Mouse (Mus musculus): Measurements from ENCODE around the gene Mpped2. TPM values are rescaled to one million over a fixed set of nuclear protein-coding genes. Genes with fewer than 3 reads are reported as not detected.

Gene Mpped2
- polyA plus RNA-seq, 1 experiment = not detected

DNA sequence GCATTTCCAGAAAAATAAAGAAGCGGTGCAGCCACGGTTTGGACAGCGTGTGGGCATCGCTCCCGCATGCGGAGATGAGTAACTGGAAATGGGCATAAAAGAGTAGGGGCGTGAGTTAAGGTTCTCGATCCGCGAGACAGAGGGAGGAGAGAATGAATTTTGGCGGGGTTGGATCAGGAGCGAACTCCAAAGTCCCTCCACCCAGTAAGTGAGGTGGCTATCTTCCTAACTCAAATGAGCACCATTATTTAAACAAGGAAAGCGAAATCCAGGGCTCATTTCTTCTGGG lies 2.6 kb downstream of the Mpped2 start:
- H3K4me3 ChIP-seq = no peak overlapping the region
- peaks cover 11% of the 10 kb centered on the region for H3K27me3 ChIP-seq (ENCODE audit: control insufficient read depth, insufficient read depth, insufficient read length)
- H3K4me2 ChIP-seq (ENCODE audit: low read depth) = no peak overlapping the region
- H3K79me2 ChIP-seq (ENCODE audit: control insufficient read depth, insufficient read depth) = no peaks in the 10 kb centered on the region
- no peaks in the 10 kb centered on the region for H3K36me3 ChIP-seq (ENCODE audit: control insufficient read depth, insufficient read depth)
- TF ChIP-seq POLR2A (IDR thresholded peaks at IDR 0.05; ENCODE audit: insufficient read length, low read depth) = no peak
- TF ChIP-seq POLR2AphosphoS2 (IDR thresholded peaks at IDR 0.05; ENCODE audit: insufficient read length, low read depth) = no peak
- no peak for TF ChIP-seq TCF12 (IDR thresholded peaks at IDR 0.05; ENCODE audit: insufficient read depth, poor library complexity, severe bottlenecking)
- TF ChIP-seq SRF (IDR thresholded peaks at IDR 0.05; ENCODE audit: control insufficient read depth, insufficient read length, low read depth) = no peak
- TF ChIP-seq MYOD1 (IDR thresholded peaks at IDR 0.05; ENCODE audit: control insufficient read depth in 1 of 3, insufficient read length in 2 of 3, low read depth in 2 of 3) = no peak
- TF ChIP-seq REST (IDR thresholded peaks at IDR 0.05; ENCODE audit: insufficient read depth, insufficient read length) = no peak
- TF ChIP-seq USF1 (IDR thresholded peaks at IDR 0.05; ENCODE audit: low read depth) = no peak
- no peak for TF ChIP-seq MYOG (IDR thresholded peaks at IDR 0.05; ENCODE audit: control insufficient read depth in 1 of 3, insufficient read depth in 1 of 3, insufficient read length in 2 of 3, low read depth in 2 of 3)
- no peak for TF ChIP-seq MAX (IDR thresholded peaks at IDR 0.05; ENCODE audit: low read depth)
- no peak for TF ChIP-seq E2F4 (IDR thresholded peaks at IDR 0.05; ENCODE audit: insufficient read depth)
- no peak for TF ChIP-seq CEBPB (IDR thresholded peaks at IDR 0.05; ENCODE audit: insufficient read depth, poor library complexity, severe bottlenecking)
- TF ChIP-seq TCF3 (IDR thresholded peaks at IDR 0.05; ENCODE audit: insufficient read length, low read depth) = no peak
- no peak overlapping the region for H3ac ChIP-seq (ENCODE audit: control insufficient read depth, insufficient read length)

DNA sequence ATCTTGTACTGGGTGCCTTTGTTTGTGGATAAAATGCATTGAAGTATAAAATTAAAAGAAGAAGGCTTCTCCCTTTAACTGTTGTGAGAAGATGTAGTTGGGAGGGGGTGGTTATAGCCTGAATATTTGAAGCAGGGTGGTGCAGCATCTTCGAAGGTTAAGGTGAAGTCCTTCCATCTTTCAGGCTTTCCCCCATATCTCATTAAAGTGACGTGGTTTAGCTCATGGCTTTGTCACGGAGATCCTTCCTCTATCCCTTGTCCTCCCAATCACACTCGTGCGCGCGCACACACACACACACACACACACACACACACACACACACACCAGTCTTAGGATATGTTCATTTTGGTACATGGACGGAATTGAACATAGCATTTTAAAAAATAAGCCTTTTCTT lies 3.3 kb downstream of the Mpped2 start:
- no peak overlapping the region for H3K4me3 ChIP-seq
- H3K4me2 ChIP-seq (ENCODE audit: low read depth) = no peak overlapping the region
- no peaks in the 10 kb centered on the region for H3K36me3 ChIP-seq (ENCODE audit: control insufficient read depth, insufficient read depth)
- no peak overlapping the region for H3ac ChIP-seq (ENCODE audit: control insufficient read depth, insufficient read length)
- no peak for TF ChIP-seq CEBPB (IDR thresholded peaks at IDR 0.05; ENCODE audit: insufficient read depth, poor library complexity, severe bottlenecking)
- no peak for TF ChIP-seq TCF3 (IDR thresholded peaks at IDR 0.05; ENCODE audit: insufficient read length, low read depth)
- TF ChIP-seq POLR2A (IDR thresholded peaks at IDR 0.05; ENCODE audit: insufficient read length, low read depth) = no peak
- TF ChIP-seq POLR2AphosphoS2 (IDR thresholded peaks at IDR 0.05; ENCODE audit: insufficient read length, low read depth) = no peak
- peaks cover 11% of the 10 kb centered on the region for H3K27me3 ChIP-seq (ENCODE audit: control insufficient read depth, insufficient read depth, insufficient read length)
- no peaks in the 10 kb centered on the region for H3K79me2 ChIP-seq (ENCODE audit: control insufficient read depth, insufficient read depth)

DNA sequence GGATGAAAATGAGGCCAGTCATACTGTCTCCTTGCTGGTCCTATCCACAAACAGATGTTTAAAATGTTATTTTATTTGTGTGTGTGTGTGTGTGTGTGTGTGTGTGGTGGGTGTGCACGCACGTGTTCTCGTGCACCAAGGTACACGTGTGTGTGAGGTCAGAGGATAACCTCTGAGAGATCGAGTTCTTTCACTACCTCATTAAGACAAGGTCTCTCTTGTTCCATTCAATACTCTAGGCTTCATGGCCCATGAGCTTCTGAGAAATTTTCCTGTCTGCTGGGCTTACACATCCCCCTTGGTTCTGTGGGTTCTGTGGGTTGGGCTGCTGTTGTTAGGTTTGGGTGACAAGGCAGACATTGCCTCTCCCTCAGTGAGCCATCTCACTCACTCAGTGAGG lies 12.6 kb downstream of the Mpped2 start:
- TF ChIP-seq MAX (IDR thresholded peaks at IDR 0.05; ENCODE audit: low read depth) (no peak), MYOG (IDR thresholded peaks at IDR 0.05; ENCODE audit: control insufficient read depth in 1 of 3, insufficient read depth in 1 of 3, insufficient read length in 2 of 3, low read depth in 2 of 3) (no peak), REST (IDR thresholded peaks at IDR 0.05; ENCODE audit: insufficient read depth, insufficient read length) (no peak), CEBPB (IDR thresholded peaks at IDR 0.05; ENCODE audit: insufficient read depth, poor library complexity, severe bottlenecking) (no peak), TCF12 (IDR thresholded peaks at IDR 0.05; ENCODE audit: insufficient read depth, poor library complexity, severe bottlenecking) (no peak), SRF (IDR thresholded peaks at IDR 0.05; ENCODE audit: control insufficient read depth, insufficient read length, low read depth) (no peak), USF1 (IDR thresholded peaks at IDR 0.05; ENCODE audit: low read depth) (no peak), TCF3 (IDR thresholded peaks at IDR 0.05; ENCODE audit: insufficient read length, low read depth) (no peak), E2F4 (IDR thresholded peaks at IDR 0.05; ENCODE audit: insufficient read depth) (no peak), POLR2AphosphoS2 (IDR thresholded peaks at IDR 0.05; ENCODE audit: insufficient read length, low read depth) (no peak), MYOD1 (IDR thresholded peaks at IDR 0.05; ENCODE audit: control insufficient read depth in 1 of 3, insufficient read length in 2 of 3, low read depth in 2 of 3) (no peak), POLR2A (IDR thresholded peaks at IDR 0.05; ENCODE audit: insufficient read length, low read depth) (no peak)
- H3K27me3 ChIP-seq (ENCODE audit: control insufficient read depth, insufficient read depth, insufficient read length) = no peaks in the 10 kb centered on the region
- H3K36me3 ChIP-seq (ENCODE audit: control insufficient read depth, insufficient read depth) = no peaks in the 10 kb centered on the region
- no peak overlapping the region for H3K4me3 ChIP-seq
- H3K4me2 ChIP-seq (ENCODE audit: low read depth) = no peak overlapping the region
- no peak overlapping the region for H3ac ChIP-seq (ENCODE audit: control insufficient read depth, insufficient read length)
- no peaks in the 10 kb centered on the region for H3K79me2 ChIP-seq (ENCODE audit: control insufficient read depth, insufficient read depth)

DNA sequence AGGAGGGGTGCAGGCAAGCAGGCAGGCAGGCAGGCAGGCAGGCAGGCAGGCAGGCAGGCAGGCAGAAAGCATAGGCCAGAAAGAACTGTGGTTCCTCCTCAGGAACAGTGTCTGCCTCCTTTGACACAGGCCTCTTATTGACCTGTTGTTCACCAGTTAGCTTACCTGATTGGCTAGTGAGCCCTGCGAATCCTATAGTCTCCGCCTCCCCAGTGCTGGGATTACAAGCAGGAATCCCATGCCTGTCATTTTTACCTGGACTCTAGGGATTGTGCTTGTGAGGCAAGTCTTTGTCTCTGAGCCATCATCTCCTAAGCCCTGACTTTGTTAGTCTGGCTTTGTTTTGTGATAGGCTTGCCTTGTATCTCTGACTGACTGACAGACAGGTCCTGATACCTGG lies 14.1 kb downstream of the Mpped2 start:
- no peak overlapping the region for H3K4me2 ChIP-seq (ENCODE audit: low read depth)
- H3K4me3 ChIP-seq = no peak overlapping the region
- TF ChIP-seq POLR2A (IDR thresholded peaks at IDR 0.05; ENCODE audit: insufficient read length, low read depth) (no peak), REST (IDR thresholded peaks at IDR 0.05; ENCODE audit: insufficient read depth, insufficient read length) (no peak), SRF (IDR thresholded peaks at IDR 0.05; ENCODE audit: control insufficient read depth, insufficient read length, low read depth) (no peak), USF1 (IDR thresholded peaks at IDR 0.05; ENCODE audit: low read depth) (no peak), TCF3 (IDR thresholded peaks at IDR 0.05; ENCODE audit: insufficient read length, low read depth) (no peak), CEBPB (IDR thresholded peaks at IDR 0.05; ENCODE audit: insufficient read depth, poor library complexity, severe bottlenecking) (no peak), MYOG (IDR thresholded peaks at IDR 0.05; ENCODE audit: control insufficient read depth in 1 of 3, insufficient read depth in 1 of 3, insufficient read length in 2 of 3, low read depth in 2 of 3) (no peak), E2F4 (IDR thresholded peaks at IDR 0.05; ENCODE audit: insufficient read depth) (no peak), POLR2AphosphoS2 (IDR thresholded peaks at IDR 0.05; ENCODE audit: insufficient read length, low read depth) (no peak), MAX (IDR thresholded peaks at IDR 0.05; ENCODE audit: low read depth) (no peak), TCF12 (IDR thresholded peaks at IDR 0.05; ENCODE audit: insufficient read depth, poor library complexity, severe bottlenecking) (no peak), MYOD1 (IDR thresholded peaks at IDR 0.05; ENCODE audit: control insufficient read depth in 1 of 3, insufficient read length in 2 of 3, low read depth in 2 of 3) (no peak)
- no peaks in the 10 kb centered on the region for H3K79me2 ChIP-seq (ENCODE audit: control insufficient read depth, insufficient read depth)
- H3ac ChIP-seq (ENCODE audit: control insufficient read depth, insufficient read length) = no peak overlapping the region
- H3K27me3 ChIP-seq (ENCODE audit: control insufficient read depth, insufficient read depth, insufficient read length) = no peaks in the 10 kb centered on the region
- H3K36me3 ChIP-seq (ENCODE audit: control insufficient read depth, insufficient read depth) = no peaks in the 10 kb centered on the region

DNA sequence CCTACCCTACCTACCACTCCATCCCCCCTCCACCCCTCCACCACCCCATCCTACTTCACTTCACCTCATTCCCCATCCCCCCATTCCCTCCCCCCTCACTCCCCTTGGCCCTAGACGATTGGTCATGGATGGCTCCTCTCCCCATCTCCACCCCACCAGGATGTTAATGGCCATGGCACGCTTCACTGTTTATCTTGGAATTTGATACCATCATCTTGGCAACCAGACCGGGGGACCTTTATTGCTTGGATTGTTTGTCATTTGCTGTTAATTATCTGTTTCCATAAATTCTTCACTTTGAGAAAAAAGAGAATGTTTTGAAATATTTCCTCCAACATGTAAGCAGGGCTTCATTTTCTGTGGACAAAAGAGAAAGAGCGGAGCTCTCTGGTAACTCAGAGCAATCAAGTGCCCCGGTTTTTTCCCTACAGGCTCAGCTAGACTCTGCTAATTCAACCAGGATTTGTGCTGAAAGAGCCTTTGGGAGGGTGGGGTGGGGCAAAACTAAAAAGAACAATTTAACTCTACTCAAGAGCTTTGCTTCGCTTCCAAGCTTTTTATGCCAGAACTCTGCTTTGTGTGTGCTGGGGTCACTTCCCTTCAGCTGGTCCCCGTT lies 17.9 kb downstream of the Mpped2 start:
- Histone ChIP-seq H3K4me2 (ENCODE audit: low read depth) (no peak overlapping the region), H3K27me3 (ENCODE audit: control insufficient read depth, insufficient read depth, insufficient read length) (no peaks in the 10 kb centered on the region), H3K4me3 (no peak overlapping the region), H3ac (ENCODE audit: control insufficient read depth, insufficient read length) (no peak overlapping the region), H3K36me3 (ENCODE audit: control insufficient read depth, insufficient read depth) (no peaks in the 10 kb centered on the region), H3K79me2 (ENCODE audit: control insufficient read depth, insufficient read depth) (no peaks in the 10 kb centered on the region)
- TF ChIP-seq MYOG (IDR thresholded peaks at IDR 0.05; ENCODE audit: control insufficient read depth in 1 of 3, insufficient read depth in 1 of 3, insufficient read length in 2 of 3, low read depth in 2 of 3) (no peak), MYOD1 (IDR thresholded peaks at IDR 0.05; ENCODE audit: control insufficient read depth in 1 of 3, insufficient read length in 2 of 3, low read depth in 2 of 3) (no peak), POLR2A (IDR thresholded peaks at IDR 0.05; ENCODE audit: insufficient read length, low read depth) (no peak), E2F4 (IDR thresholded peaks at IDR 0.05; ENCODE audit: insufficient read depth) (no peak), MAX (IDR thresholded peaks at IDR 0.05; ENCODE audit: low read depth) (no peak), TCF12 (IDR thresholded peaks at IDR 0.05; ENCODE audit: insufficient read depth, poor library complexity, severe bottlenecking) (no peak), SRF (IDR thresholded peaks at IDR 0.05; ENCODE audit: control insufficient read depth, insufficient read length, low read depth) (no peak), REST (IDR thresholded peaks at IDR 0.05; ENCODE audit: insufficient read depth, insufficient read length) (no peak)

Data from myocyte (in vitro differentiated cells).